Mouse (Mus musculus) brain, adult 2 months (tissue): Measurements from ENCODE around the gene Rrm2.
A peak's percentile ranks its signal among the peaks of the same experiment; 100 is the strongest.

Experiments
- DNase-seq: peaks from one replicate; pipeline ENCODE4 v3.0.0; 2011; ENCODE audit warnings: low read depth, low spot score

Rrm2 gene

DNA sequence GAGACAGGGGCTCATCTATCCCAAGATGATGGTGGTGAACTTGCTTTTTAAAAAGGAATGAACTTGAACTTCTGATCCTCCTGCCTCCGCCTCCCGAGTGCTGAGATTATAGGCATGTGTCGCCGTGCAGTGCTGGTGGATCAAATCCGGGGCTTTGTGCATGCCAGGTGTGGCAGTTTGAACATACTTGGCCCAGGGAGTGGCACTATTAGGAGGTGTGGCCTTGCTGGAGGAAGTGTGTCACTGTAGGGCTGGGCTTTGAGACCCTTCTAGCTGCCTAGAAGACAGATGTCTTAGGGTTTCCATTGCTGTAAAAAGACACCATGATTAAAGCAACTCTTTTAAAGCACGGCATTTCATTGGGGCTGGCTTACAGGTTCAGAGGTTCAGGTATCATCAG, 42.5 kb downstream of the Rrm2 start:
- no peak for DNase-seq

DNA sequence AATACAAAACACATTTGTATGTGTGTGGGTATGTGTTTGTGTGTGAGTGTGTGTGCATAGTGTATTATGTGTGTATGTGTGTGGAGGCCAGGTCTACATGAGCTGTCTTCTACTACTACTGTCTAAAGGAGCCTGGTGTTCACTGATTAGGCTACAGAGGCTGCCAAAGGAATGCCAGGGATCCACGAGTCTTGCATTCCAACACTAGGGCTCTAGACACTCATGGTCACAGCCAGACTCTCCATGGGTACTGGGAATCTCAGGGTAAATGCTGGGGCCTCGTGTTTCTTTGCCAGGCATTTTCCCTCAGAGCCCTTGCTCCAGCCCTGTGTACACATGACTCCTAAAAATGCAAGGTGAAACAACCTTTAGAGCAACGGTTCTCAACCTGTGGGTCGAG, 45.6 kb downstream of the Rrm2 start:
- DNase-seq = no peak

DNA sequence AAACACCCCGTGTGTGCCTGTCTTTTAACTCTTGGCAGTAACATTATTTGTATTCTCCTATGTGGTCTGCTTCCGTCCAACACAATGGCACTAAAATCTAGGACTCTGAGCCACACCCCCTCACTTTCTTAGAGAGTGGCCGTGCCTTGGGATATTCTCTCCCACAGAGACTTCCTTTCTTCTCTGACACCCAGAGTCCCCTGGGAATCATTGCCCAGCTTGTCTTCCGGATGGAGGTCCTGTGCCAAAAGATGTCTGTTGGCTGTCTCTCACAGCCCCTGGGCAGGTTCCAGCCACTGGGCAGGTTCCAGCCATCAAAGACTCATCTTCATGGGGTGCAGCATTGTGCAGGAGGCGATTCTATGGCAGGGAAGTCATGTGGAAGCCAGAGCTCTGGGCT, 46.7 kb downstream of the Rrm2 start:
- no peak for DNase-seq

GRCm38 (mm10) chr12:24755471-24755870, 47.4 kb downstream of the Rrm2 start:
- no peak for DNase-seq

DNA sequence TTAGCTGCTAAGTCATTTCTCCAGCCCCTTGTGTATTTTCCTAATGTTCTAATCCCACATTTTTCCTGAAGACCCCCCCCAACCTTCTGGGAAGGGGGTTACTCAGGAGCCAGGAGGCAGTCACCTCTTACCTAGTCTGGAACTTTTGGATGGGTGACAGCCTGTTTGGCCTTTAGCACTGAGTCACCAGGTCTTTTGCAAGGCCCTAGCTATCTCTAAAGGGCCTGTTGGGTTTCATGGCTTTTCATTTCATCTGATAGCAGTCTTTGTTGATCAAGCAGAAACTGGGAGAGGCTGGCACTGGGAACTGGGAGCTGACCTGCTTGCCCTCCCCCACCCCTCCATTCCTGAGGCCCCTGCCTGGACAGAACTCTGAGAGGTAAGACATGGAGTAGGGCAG, 49.3 kb downstream of the Rrm2 start:
- DNase-seq = no peak

DNA sequence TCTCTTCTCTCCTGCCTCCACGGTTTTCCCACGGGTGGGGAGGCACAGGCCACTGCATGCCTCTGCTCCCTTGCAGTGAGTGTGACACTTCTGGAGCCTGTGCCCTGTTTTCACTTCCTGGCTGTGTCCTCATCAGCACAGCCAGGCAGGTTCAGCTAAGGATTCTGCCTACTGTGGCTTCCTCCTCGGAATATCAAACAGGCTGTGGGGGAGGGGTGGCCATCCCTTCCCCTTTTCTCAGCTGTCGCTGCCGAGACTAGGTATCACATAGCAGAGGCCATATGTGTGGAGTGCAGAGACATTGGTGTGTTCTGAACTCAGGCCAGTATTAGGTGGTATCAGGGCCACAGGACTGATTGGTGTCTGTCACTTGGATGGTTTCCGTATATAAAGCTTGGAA, 50.3 kb downstream of the Rrm2 start:
- DNase-seq = peak; percentile 21

GRCm38 (mm10) chr12:24762253-24762652, 54.2 kb downstream of the Rrm2 start:
- no peak for DNase-seq
